Mouse (Mus musculus) hematopoietic multipotent progenitor cell, adult 10-12 weeks (in vitro differentiated cells): Measurements from ENCODE around the gene Zbtb5. TPM values are rescaled to one million over a fixed set of nuclear protein-coding genes. Genes with fewer than 3 reads are reported as not detected.

ENCODE experiments used
- polyA plus RNA-seq: library from polyadenylated mRNA; stranded (reverse); fragments of >175 nt; gene quantifications from 2 replicates; pipeline ENCODE4 v1.2.3, GENCODE M21; 2012; ENCODE audit warnings: low replicate concordance

Zbtb5 gene
- 3.3 and 5.2 TPM in 2 replicates for polyA plus RNA-seq

DNA sequence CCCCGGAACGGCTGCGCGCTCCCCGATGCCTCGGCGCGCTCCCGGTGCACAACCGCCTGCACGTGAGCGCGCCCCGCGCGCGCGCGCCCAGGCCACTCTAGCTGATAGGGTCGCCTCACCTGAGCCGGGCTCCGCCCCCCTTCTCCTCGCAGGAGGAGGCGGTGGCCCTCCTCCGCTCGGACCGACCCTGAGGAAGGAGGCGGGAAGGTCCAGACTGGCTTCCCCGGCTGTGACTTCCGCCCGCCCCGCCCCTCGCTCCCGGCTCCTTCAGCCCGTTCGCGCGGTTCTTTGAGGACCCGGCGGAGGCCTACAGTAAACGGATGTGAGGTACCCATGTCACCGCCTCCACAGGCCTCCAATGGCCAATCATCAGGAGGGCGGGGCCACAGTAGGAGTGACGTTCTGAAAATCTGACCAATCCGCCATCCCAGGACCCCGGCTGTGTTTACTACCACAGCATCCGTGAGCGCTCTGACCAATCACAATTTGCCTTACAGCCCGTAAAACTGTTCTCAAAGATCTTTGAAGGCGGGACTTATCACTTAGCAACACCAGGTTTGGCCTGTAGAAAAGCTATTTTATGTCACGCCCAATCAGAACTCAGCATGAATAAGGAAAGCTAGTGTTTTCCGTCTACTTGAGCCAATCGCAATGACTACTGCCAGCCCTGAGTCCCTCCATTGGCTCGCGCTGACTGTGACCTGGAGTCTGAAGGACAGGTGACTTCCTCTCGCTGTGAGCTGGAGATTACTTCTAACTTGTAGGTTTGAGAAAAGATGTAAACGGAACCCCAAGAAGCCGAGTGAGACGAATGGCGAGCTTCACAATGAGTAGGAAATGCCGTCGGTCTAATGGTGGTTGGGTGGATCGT is at the start of gene Zbtb5:
Gene Zbtb5 (minus strand): TSS at position 308 of the 871 bp plus-strand sequence.

DNA sequence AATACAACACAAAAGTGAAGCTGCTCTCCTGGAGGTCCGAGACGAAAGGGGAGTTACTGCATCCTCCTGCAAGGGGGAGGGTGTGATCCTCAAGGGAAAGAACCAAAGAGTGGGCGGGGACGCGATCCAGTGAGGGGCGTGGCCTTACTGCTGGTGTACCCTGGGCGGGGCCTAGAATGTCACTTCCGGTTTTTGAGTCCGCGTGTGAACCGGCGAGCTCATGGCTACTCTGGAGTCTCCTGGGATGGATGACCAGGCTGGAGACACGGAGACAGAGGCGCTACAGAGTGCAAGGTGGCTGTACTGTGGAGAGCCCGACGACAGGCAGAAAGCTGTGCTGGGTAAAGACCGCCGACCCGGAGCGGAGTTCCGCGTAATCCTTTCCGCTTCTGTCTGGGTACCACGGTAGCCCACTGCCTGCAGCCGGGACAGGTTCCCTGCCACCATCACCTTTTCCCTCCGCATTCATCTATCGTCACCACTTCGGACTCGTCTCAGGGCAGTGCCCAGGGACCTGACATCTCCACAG is 6.3 kb upstream of the Zbtb5 start, which contains the start of gene Polr1e:
Gene Polr1e (plus strand): TSS at position 132 of the 529 bp plus-strand sequence.

DNA sequence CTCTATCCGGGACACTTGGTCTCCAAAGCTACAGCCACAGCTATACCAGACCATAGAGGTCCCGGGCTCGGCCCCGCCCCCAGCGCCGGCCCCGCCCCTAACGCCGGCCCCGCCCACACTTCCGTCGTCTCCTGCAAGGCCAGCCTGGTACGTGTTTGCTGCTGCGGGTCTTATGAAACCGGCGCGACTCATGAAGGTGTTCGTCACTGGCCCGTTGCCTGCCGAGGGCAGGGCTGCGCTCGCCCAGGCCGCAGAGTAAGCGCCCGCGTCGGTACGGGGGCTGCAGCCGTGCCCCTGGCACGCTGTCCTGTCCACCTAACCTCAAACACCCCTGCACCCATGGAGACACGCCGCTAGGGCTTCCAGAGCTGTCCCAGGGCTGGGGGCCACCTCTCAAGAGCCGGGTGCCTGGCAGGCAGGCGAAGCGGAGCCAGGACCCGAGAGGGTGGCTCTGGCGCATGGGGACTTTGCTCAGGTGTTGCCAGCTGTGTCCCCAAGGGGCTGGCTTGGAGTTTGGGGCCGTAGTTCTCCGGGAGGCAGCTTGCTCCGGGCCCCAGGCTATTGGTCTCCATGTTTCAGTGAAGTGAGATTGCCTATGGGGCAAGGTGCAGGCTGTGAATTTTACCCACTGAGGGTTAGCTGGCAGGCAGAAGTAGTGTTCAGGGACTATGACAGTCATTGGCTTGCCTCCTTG is 30.8 kb downstream of the Zbtb5 start, which contains the start of gene Grhpr:
Gene Grhpr (plus strand): TSS at position 116 of the 694 bp plus-strand sequence.

Other genes starting within 250 kb of the Zbtb5 start
- gene Grhpr, start 31.0 kb downstream of the Zbtb5 start, polyA plus RNA-seq = 10.5 and 24.8 TPM in 2 replicates
- gene Polr1e, start 6.2 kb upstream of the Zbtb5 start, polyA plus RNA-seq = 2.8 and 7.0 TPM in 2 replicates
- 3.4 and 4.1 TPM in 2 replicates for gene Fbxo10, start 72.2 kb upstream of the Zbtb5 start, polyA plus RNA-seq
- gene Tomm5, start 95.7 kb upstream of the Zbtb5 start, polyA plus RNA-seq = 31.6 and 54.4 TPM in 2 replicates
- 0.05 and 0.20 TPM in 2 replicates for gene Frmpd1, start 172.5 kb upstream of the Zbtb5 start, polyA plus RNA-seq